Mouse (Mus musculus) liver, adult 2 months (tissue): Measurements from ENCODE around the gene Esyt2. TPM values are rescaled to one million over a fixed set of nuclear protein-coding genes. Genes with fewer than 3 reads are reported as not detected.

Experiments used
- DNase-seq: peaks from one replicate; pipeline ENCODE4 v3.0.0-alpha.2; 2011; ENCODE audit warnings: low read depth, low spot score; ENCODE audit errors: extremely low read depth
- H3K27ac ChIP-seq: fragments of 200-500 bp; replicated peaks from 2 replicates; pipeline ENCODE4 v1.5.1; 2012; ENCODE audit warnings: low read depth, mild to moderate bottlenecking, control low read depth, inconsistent platforms, low read length; ENCODE audit not compliant: insufficient read depth
- H3K27me3 ChIP-seq: fragments of 200-500 bp; 2 replicates; pipeline ENCODE4 v1.6.1; 2012; ENCODE audit warnings: mild to moderate bottlenecking, moderate library complexity, low read length, inconsistent platforms; ENCODE audit not compliant: control insufficient read depth, insufficient read depth
- H3K36me3 ChIP-seq: fragments of 200-500 bp; 2 replicates; pipeline ENCODE4 v1.6.1; 2012; ENCODE audit warnings: low read length, inconsistent platforms; ENCODE audit not compliant: control insufficient read depth, insufficient read depth
- H3K4me1 ChIP-seq: fragments of 200-500 bp; 2 replicates; pipeline ENCODE4 v1.6.1; 2011; ENCODE audit warnings: low read length; ENCODE audit not compliant: control insufficient read depth, insufficient read depth
- H3K4me3 ChIP-seq: fragments of 200-500 bp; 2 replicates; pipeline ENCODE4 v1.5.1; 2011; ENCODE audit warnings: low read depth, mild to moderate bottlenecking, control low read depth, low read length, moderate library complexity; ENCODE audit not compliant: insufficient read depth
- H3K79me2 ChIP-seq: fragments of 200-500 bp; 2 replicates; pipeline ENCODE4 v1.6.1; 2012; ENCODE audit warnings: inconsistent platforms, mild to moderate bottlenecking, low read length, moderate library complexity; ENCODE audit not compliant: control insufficient read depth, insufficient read depth
- H3K9ac ChIP-seq: fragments of 200-500 bp; 2 replicates; pipeline ENCODE4 v1.6.1; 2012; ENCODE audit warnings: low read depth, mild to moderate bottlenecking, control low read depth, inconsistent platforms, low read length
- CTCF ChIP-seq: fragments of 200-500 bp; IDR thresholded peaks from 2 replicates; pipeline ENCODE4 v1.5.1; 2011; ENCODE audit warnings: low read depth, low read length, control low read depth
- POLR2A ChIP-seq: fragments of 200-500 bp; IDR thresholded peaks from 2 replicates; pipeline ENCODE4 v1.6.1; 2011; ENCODE audit warnings: low read length, control low read depth; ENCODE audit not compliant: insufficient read depth; ENCODE audit errors: extremely low read depth
- WGBS: fragments of 180-500 bp; shearing (Covaris S2); methylation state at CpG from one replicate; pipeline ENCODE4 v1.1.7; 2018; 5-methylcytosine and 5-hydroxymethylcytosine counted together
- polyA plus RNA-seq: library from polyadenylated mRNA; depleted of rRNA; stranded (reverse); fragments of >200 nt; gene quantifications from 2 replicates; pipeline ENCODE4 v1.2.3, GENCODE M21; 2012
- total RNA-seq: library from RNA; depleted of rRNA; stranded (reverse); fragments of >200 nt; gene quantifications from 2 replicates; pipeline ENCODE4 v1.2.3, GENCODE M21; 2014

The Esyt2 gene
- total and polyA plus RNA-seq, 2 experiments, result 2.4 to 27.7 TPM

DNA sequence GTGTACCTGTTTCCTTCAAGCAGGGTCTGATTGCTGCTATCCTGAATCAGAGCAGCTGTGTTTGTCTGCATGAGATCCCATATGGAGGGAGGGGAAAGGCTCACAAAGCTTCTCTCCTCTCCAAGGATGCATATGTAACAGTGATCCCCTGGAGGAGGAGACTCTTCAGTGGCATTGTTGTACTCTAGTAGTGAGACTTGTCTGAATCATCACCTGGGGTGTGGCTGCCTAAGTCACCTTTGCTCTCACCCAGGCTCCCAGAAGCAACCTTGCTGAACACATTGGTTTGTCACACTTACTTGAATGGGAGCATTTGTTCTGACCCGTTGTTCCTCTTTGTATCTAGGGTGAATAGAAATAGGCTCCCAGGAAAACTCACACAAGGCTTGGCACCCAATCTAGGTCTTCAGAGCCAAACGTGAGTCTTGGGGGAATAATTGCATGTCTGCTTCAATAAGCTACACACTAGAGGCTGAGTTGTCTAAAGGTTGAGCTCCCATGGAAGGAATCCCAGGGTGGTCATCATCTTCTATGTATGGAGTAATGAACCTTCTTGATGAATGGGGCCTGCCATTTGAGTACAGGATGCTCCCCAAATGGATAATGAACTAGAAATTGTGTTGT is 115.2 kb downstream of the Esyt2 start:
- WGBS, result 83% methylated on average over 2 of the region's 2 CpGs
- Histone ChIP-seq H3K4me3 (no peak overlapping the region), H3K79me2 (no peaks in the 10 kb centered on the region), H3K4me1 (no peaks in the 10 kb centered on the region), H3K27me3 (no peaks in the 10 kb centered on the region), H3K9ac (no peak overlapping the region), H3K27ac (no peak overlapping the region), H3K36me3 (no peaks in the 10 kb centered on the region)
- no peak for DNase-seq
- TF ChIP-seq CTCF (no peak), POLR2A (no peak)

DNA sequence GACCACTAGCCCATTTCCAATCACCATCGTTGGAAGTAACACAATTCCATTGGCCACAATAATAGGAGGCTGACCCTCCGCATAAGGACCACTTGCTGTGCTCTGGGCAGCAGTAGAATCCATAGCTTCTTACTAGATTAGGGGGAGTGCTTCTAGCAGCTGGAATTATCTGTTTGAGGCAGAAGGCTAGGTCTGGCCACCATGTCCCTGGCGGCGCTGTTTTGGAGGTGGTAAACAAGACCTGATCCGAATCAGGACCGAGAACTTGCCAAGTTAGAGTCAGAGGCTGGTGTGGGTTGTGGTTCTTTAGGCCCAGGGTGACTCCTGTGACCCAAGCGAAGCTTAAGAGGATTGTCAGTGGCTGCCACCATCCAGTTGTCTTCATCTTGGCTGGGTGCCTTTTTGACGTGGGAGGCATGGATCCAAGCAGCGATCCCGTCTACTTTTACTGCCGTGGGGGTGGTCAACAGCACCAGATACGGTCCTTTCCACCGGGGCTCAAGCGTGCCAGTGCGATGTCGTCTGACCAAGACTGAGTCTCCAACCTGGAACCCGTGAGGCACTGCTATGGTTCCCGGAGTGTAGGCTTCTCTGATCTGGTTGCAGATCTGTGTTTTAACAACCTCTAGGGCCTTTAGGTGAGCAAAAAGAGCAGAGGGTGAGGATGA is 123.2 kb downstream of the Esyt2 start:
- no peak overlapping the region for H3K9ac ChIP-seq
- DNase-seq, result no peak
- H3K27me3 ChIP-seq, result no peaks in the 10 kb centered on the region
- no peak overlapping the region for H3K27ac ChIP-seq
- TF ChIP-seq CTCF (no peak), POLR2A (no peak)
- peaks cover 3% of the 10 kb centered on the region; the same call in 1 of the 2 replicates for H3K4me1 ChIP-seq
- H3K36me3 ChIP-seq, result no peaks in the 10 kb centered on the region
- no peaks in the 10 kb centered on the region for H3K79me2 ChIP-seq
- 92% methylated on average over 18 of the region's 18 CpGs for WGBS
- no peak overlapping the region for H3K4me3 ChIP-seq

DNA sequence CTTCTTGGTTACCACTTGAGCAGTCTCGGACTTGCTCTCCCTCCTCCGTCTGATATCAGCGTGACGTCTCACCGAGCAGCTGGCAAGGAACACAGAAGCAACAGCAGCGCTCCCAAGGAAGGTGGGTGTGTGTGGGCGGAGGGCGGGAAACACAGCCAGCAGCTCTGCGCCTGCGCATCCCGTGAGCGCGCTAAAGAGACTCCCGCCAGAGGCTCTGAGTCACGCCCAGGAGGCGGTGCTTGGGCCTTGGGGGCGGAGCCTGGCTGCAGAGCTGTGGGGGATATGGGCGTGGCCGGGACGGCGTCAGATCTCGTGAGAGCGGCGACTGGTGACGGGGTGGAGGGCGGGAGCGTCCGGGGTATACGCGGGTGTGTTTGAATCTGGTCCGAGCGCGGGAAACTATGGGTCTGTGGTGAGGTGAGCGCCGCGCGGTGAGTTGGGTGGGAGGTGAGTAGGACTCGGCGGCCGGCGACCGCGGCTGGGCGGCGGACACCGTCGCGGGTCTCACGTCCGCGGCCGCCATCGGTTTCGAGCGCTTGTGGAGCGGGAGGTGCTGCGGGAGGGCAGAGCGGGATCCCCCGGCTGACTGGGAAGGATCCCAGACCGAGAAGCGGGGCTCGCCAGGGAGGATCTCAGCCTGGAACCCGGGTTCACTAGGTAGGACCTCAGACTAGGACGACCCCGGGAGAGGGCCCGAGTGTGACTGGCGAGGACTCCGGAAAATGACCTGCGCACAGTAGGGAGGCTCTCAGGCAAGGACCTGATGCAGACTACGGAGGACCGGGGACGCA is 124.2 kb downstream of the Esyt2 start, which contains the start of gene Ncapg2:
Gene Ncapg2 (plus strand): TSS at position 358 of the 791 bp plus-strand sequence.
- peak; percentile 78 for DNase-seq
- WGBS, result under 1% methylated on average over 71 of the region's 72 CpGs
- no peak within 1 kb of the TSS for H3K27ac ChIP-seq
- no peaks in the 10 kb centered on the region for H3K36me3 ChIP-seq
- H3K27me3 ChIP-seq, result no peaks in the 10 kb centered on the region
- peak within 1 kb of the TSS; percentile 72 for H3K4me3 ChIP-seq
- H3K79me2 ChIP-seq, result no peaks in the 10 kb centered on the region
- peaks cover 3% of the 10 kb centered on the region; the same call in 1 of the 2 replicates for H3K4me1 ChIP-seq
- peak within 1 kb of the TSS; percentile 70 for H3K9ac ChIP-seq
- TF ChIP-seq POLR2A (no peak), CTCF (no peak)

DNA sequence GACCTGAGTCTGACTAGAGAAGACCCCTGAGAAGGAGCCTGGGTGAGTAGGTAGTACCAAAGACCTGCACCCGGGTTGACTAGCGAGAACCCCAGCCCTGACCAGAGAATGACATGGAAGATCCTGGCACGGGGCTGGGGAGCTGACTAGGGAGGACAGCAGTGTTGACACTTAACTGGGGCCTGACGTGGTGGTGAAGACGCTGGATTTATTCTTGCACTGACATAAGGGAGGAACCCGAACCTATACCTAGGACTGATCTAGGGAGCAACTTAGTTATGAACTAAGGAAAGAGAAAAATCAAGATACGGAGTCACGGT is 124.8 kb downstream of the Esyt2 start:
- Histone ChIP-seq H3K9ac (peak overlapping the region; percentile 70), H3K36me3 (no peaks in the 10 kb centered on the region), H3K4me1 (peaks cover 3% of the 10 kb centered on the region; the same call in 1 of the 2 replicates), H3K79me2 (no peaks in the 10 kb centered on the region), H3K27ac (no peak overlapping the region), H3K4me3 (peak overlapping the region; percentile 72), H3K27me3 (no peaks in the 10 kb centered on the region)
- WGBS, result 11% methylated on average over 8 of the region's 8 CpGs
- DNase-seq, result no peak
- no peak for TF ChIP-seq CTCF
- TF ChIP-seq POLR2A, result no peak

DNA sequence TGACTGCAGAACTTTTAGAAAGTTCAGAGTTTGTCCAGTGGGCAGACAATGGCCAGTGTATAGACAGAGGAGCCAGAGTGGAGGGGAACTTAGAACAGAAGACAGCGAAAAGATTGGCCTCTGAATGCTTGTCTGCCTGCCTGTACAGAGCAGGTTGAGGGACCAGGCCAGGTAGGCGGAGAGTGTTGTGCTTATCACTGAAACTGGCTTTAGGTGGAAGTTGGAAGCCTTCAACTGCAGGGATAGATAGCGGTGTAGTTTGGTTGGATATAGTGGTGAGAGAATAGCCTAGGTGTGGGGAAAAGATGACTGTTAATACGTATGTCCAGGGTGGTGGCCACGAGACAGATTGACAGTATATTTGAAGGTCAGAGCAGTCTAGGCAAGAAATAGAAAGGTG is 126.9 kb downstream of the Esyt2 start:
- 97% methylated on average over 5 of the region's 5 CpGs for WGBS
- H3K9ac ChIP-seq, result no peak overlapping the region
- H3K79me2 ChIP-seq, result no peaks in the 10 kb centered on the region
- no peak for DNase-seq
- TF ChIP-seq POLR2A (no peak), CTCF (no peak)
- H3K4me1 ChIP-seq, result peaks cover 3% of the 10 kb centered on the region; the same call in 1 of the 2 replicates
- H3K27me3 ChIP-seq, result no peaks in the 10 kb centered on the region
- no peaks in the 10 kb centered on the region for H3K36me3 ChIP-seq
- H3K4me3 ChIP-seq, result no peak overlapping the region
- H3K27ac ChIP-seq, result no peak overlapping the region
